Mouse (Mus musculus) layer of hippocampus, adult 8-10 months (tissue): ENCODE results near the gene Kcns3. TPM values are rescaled to one million over a fixed set of nuclear protein-coding genes. Genes with fewer than 3 reads are reported as not detected.
"Not testable (repeated sequence)": the region's sequence is repeated elsewhere in the genome, so short reads cannot be mapped to it uniquely, and the experiment has no call there.

Source experiments
- DNase-seq, 2 experiments: peaks; one replicate each; pipeline ENCODE4 v3.0.0; 2022; ENCODE audit warnings: low spot score in 2 of 2
- total RNA-seq, 4 experiments: library from RNA; stranded (reverse); gene quantifications; 2 replicates each; pipeline ENCODE4 v1.2.4; 2022

Kcns3 gene
- total RNA-seq, 4 experiments from 2014 or later, result 9.6 to 16.0 (median 13.6) TPM

DNA sequence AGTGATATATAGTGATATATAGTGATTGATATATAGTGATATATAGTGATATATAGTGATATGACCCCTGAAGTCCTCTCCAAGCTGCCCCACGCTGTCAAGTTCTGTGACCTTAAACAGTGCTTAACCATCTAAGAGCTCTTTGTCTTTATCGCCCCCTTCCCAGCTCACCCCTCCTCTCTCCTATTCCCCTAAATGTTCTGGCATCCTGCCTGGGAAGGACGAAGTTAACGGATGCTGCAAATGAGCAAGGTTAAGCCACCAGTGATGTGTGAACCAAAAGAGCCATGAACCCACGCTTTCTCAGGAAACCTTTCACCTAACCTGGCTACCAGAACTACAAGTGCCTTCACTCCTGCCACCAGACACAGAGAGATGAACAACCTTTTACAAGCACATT is 64.0 kb downstream of the Kcns3 start:
- DNase-seq, result no peak

GRCm38 (mm10) chr12:11071079-11071478 is 79.8 kb downstream of the Kcns3 start:
- no peak for DNase-seq

DNA sequence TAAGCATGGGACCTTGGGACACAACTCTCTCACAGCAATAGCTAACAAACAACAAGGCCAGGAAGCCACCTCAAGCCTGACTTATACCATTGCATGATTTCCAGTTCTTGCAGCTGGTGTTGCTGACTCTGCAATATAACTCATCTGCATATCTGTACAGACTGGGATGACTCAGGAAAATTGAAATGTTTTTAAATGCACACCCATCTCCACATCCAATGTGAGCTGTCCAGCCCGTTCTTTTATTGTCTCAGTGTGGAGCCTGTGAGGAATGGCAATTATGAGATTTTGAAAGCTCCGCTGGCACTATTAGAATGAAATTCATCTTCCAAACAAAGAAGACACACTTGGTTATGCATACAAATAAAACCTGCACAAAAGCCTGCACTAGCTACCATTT is 84.0 kb downstream of the Kcns3 start:
- no peak for DNase-seq

DNA sequence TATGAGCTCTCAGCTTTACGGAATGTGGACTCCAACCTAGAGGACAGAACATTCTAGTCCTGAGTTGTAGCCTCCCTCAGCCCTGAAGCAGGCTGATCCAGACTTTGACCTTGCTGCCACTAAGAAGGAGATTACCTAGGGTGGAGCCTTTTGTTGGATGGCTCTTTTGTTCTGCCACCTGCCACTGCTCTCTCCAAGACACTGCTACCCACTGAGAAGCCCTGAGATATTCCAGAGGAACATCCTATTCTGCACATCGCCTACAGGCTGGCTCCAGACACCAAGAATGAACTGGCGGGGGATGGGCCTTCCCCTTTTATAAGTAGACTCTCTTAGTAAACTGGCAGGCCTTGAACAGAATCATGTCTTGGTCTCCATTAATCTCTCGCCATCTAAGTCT is 98.2 kb downstream of the Kcns3 start:
- DNase-seq, result not testable (repeated sequence)

- no peak for DNase-seq
These were observed 109.0 kb downstream of the Kcns3 start for GRCm38 (mm10) chr12:11041821-11042220.

Other genes with a start within 250 kb of the Kcns3 start
- not detected for gene Msgn1, start 57.9 kb upstream of the Kcns3 start, total RNA-seq
- 1 to 10 TPM; 1.1 to 2.6 (median 1.9) TPM for gene Gen1, start 114.7 kb upstream of the Kcns3 start, total RNA-seq
- 10 to 100 TPM; 27.4 to 35.8 (median 33.7) TPM for gene Smc6, start 114.8 kb upstream of the Kcns3 start, total RNA-seq